Mouse (Mus musculus): ENCODE results near the gene Gpc2. TPM values are rescaled to one million over a fixed set of nuclear protein-coding genes. Genes with fewer than 3 reads are reported as not detected.

Gene Gpc2
- 1 to 10 TPM in 19 of 26 experiments, under 1 TPM in 7; 0.34 to 4.1 (median 1.7) TPM for total RNA-seq (2018; cell fraction: chromatin; rRNA removed)
- total RNA-seq (2018; cell fraction: cytosol; rRNA removed) = under 1 TPM in 23 of 26 experiments, not detected in 3; 0.04 to 0.26 (median 0.14) TPM
- 1 to 10 TPM in 17 of 26 experiments, under 1 TPM in 9; 0.23 to 4.5 (median 1.4) TPM for total RNA-seq (2018; cell fraction: nucleus; rRNA removed)
- 0.14 to 0.54 TPM (median 0.29 TPM) in 3 replicates for polyA plus RNA-seq (2018)

- no peaks in the 10 kb centered on the region for H3K36me3 ChIP-seq (ENCODE audit: inconsistent target)
- H3K4me3 ChIP-seq (ENCODE audit: inconsistent target) = peak within 1 kb of the TSS; percentile 19; the same call in 1 of the 2 replicates
- H3K27ac ChIP-seq = no peak within 1 kb of the TSS
- WGBS (ENCODE audit: missing documents) = 5% methylated on average over 51 of the region's 56 CpGs
- H3K79me2 ChIP-seq (ENCODE audit: inconsistent target) = no peaks in the 10 kb centered on the region
Measured at GRCm38 (mm10) chr5:138279585-138280424, at the start of gene Gpc2, which contains the start of the genes Gm43720 and Stag3. Gene Gpc2, minus strand, starts transcription at chr5:138280005. Gene Gm43720, minus strand, starts transcription at chr5:138279958. Gene Stag3, plus strand, starts transcription at chr5:138280240.

- no peaks in the 10 kb centered on the region for H3K36me3 ChIP-seq (ENCODE audit: inconsistent target)
- no peak overlapping the region for H3K27ac ChIP-seq
- H3K79me2 ChIP-seq (ENCODE audit: inconsistent target) = no peaks in the 10 kb centered on the region
- H3K4me3 ChIP-seq (ENCODE audit: inconsistent target) = no peak overlapping the region
- WGBS (ENCODE audit: missing documents) = 87% methylated on average over 3 of the region's 3 CpGs
Measured at GRCm38 (mm10) chr5:138312795-138313194, 33.0 kb upstream of the Gpc2 start.

- Histone ChIP-seq H3K27ac (no peak overlapping the region), H3K79me2 (ENCODE audit: inconsistent target) (no peaks in the 10 kb centered on the region), H3K4me3 (ENCODE audit: inconsistent target) (no peak overlapping the region), H3K36me3 (ENCODE audit: inconsistent target) (no peaks in the 10 kb centered on the region)
- WGBS (ENCODE audit: missing documents) = 94% methylated on average over 2 of the region's 2 CpGs
Measured at GRCm38 (mm10) chr5:138299613-138300012, 19.8 kb upstream of the Gpc2 start.

GRCm38 (mm10) chr5:138294158-138294557 is 14.4 kb upstream of the Gpc2 start:
- no peaks in the 10 kb centered on the region for H3K36me3 ChIP-seq (ENCODE audit: inconsistent target)
- no peak overlapping the region for H3K4me3 ChIP-seq (ENCODE audit: inconsistent target)
- no peak overlapping the region for H3K27ac ChIP-seq
- no peaks in the 10 kb centered on the region for H3K79me2 ChIP-seq (ENCODE audit: inconsistent target)

- H3K4me3 ChIP-seq (ENCODE audit: inconsistent target) = no peak overlapping the region
- 100% methylated on average over 1 of the region's 1 CpGs for WGBS (ENCODE audit: missing documents)
- H3K36me3 ChIP-seq (ENCODE audit: inconsistent target) = no peaks in the 10 kb centered on the region
- no peak overlapping the region for H3K27ac ChIP-seq
- H3K79me2 ChIP-seq (ENCODE audit: inconsistent target) = no peaks in the 10 kb centered on the region
Measured at GRCm38 (mm10) chr5:138291638-138292037, 11.8 kb upstream of the Gpc2 start.

GRCm38 (mm10) chr5:138287861-138288260 is 8.1 kb upstream of the Gpc2 start:
- no peaks in the 10 kb centered on the region for H3K79me2 ChIP-seq (ENCODE audit: inconsistent target)
- H3K4me3 ChIP-seq (ENCODE audit: inconsistent target) = no peak overlapping the region
- no peak overlapping the region for H3K27ac ChIP-seq
- 83% methylated on average over 3 of the region's 3 CpGs for WGBS (ENCODE audit: missing documents)
- no peaks in the 10 kb centered on the region for H3K36me3 ChIP-seq (ENCODE audit: inconsistent target)

GRCm38 (mm10) chr5:138283540-138283939 is 3.7 kb upstream of the Gpc2 start:
- H3K27ac ChIP-seq = no peak overlapping the region
- H3K4me3 ChIP-seq (ENCODE audit: inconsistent target) = no peak overlapping the region
- H3K36me3 ChIP-seq (ENCODE audit: inconsistent target) = no peaks in the 10 kb centered on the region
- WGBS (ENCODE audit: missing documents) = 80% methylated on average over 1 of the region's 1 CpGs
- H3K79me2 ChIP-seq (ENCODE audit: inconsistent target) = no peaks in the 10 kb centered on the region

GRCm38 (mm10) chr5:138281798-138282197 is 2.0 kb upstream of the Gpc2 start:
- Histone ChIP-seq H3K4me3 (ENCODE audit: inconsistent target) (no peak overlapping the region), H3K36me3 (ENCODE audit: inconsistent target) (no peaks in the 10 kb centered on the region), H3K27ac (no peak overlapping the region), H3K79me2 (ENCODE audit: inconsistent target) (no peaks in the 10 kb centered on the region)
- 68% methylated on average over 2 of the region's 2 CpGs for WGBS (ENCODE audit: missing documents)

- H3K79me2 ChIP-seq (ENCODE audit: inconsistent target) = no peaks in the 10 kb centered on the region
- H3K36me3 ChIP-seq (ENCODE audit: inconsistent target) = no peaks in the 10 kb centered on the region
- H3K27ac ChIP-seq = no peak overlapping the region
- no peak overlapping the region for H3K4me3 ChIP-seq (ENCODE audit: inconsistent target)
- WGBS (ENCODE audit: missing documents) = 91% methylated on average over 15 of the region's 15 CpGs
Measured at GRCm38 (mm10) chr5:138280829-138281228, 1.0 kb upstream of the Gpc2 start.

- Histone ChIP-seq H3K4me3 (ENCODE audit: inconsistent target) (no peak overlapping the region), H3K79me2 (ENCODE audit: inconsistent target) (no peaks in the 10 kb centered on the region), H3K27ac (no peak overlapping the region), H3K36me3 (ENCODE audit: inconsistent target) (no peaks in the 10 kb centered on the region)
- WGBS (ENCODE audit: missing documents) = 32% methylated on average over 23 of the region's 26 CpGs
Measured at GRCm38 (mm10) chr5:138280425-138280768, 592 bp upstream of the Gpc2 start.

- Histone ChIP-seq H3K36me3 (ENCODE audit: inconsistent target) (no peaks in the 10 kb centered on the region), H3K4me3 (ENCODE audit: inconsistent target) (no peak overlapping the region), H3K27ac (no peak overlapping the region), H3K79me2 (ENCODE audit: inconsistent target) (no peaks in the 10 kb centered on the region)
- WGBS (ENCODE audit: missing documents) = 91% methylated on average over 6 of the region's 7 CpGs
Measured at GRCm38 (mm10) chr5:138277994-138278393, 1.8 kb downstream of the Gpc2 start.

- no peak overlapping the region for H3K4me3 ChIP-seq (ENCODE audit: inconsistent target)
- H3K36me3 ChIP-seq (ENCODE audit: inconsistent target) = no peaks in the 10 kb centered on the region
- no peaks in the 10 kb centered on the region for H3K79me2 ChIP-seq (ENCODE audit: inconsistent target)
- H3K27ac ChIP-seq = no peak overlapping the region
- 93% methylated on average over 38 of the region's 41 CpGs for WGBS (ENCODE audit: missing documents)
Measured at GRCm38 (mm10) chr5:138275216-138276050, 4.4 kb downstream of the Gpc2 start.

GRCm38 (mm10) chr5:138274186-138274585 is 5.6 kb downstream of the Gpc2 start:
- Histone ChIP-seq H3K27ac (no peak overlapping the region), H3K36me3 (ENCODE audit: inconsistent target) (no peaks in the 10 kb centered on the region), H3K4me3 (ENCODE audit: inconsistent target) (no peak overlapping the region), H3K79me2 (ENCODE audit: inconsistent target) (no peaks in the 10 kb centered on the region)
- 88% methylated on average over 8 of the region's 8 CpGs for WGBS (ENCODE audit: missing documents)

GRCm38 (mm10) chr5:138272409-138272923 is 7.3 kb downstream of the Gpc2 start, which contains the start of gene Gal3st4:
Gene Gal3st4, minus strand, starts transcription at chr5:138272840.
- H3K4me3 ChIP-seq (ENCODE audit: inconsistent target) = no peak within 1 kb of the TSS
- H3K27ac ChIP-seq = no peak within 1 kb of the TSS
- no peaks in the 10 kb centered on the region for H3K79me2 ChIP-seq (ENCODE audit: inconsistent target)
- WGBS (ENCODE audit: missing documents) = 65% methylated on average over 12 of the region's 12 CpGs
- H3K36me3 ChIP-seq (ENCODE audit: inconsistent target) = no peaks in the 10 kb centered on the region
